Mouse (Mus musculus): ENCODE results near the gene Saxo1.

The Saxo1 gene

DNA sequence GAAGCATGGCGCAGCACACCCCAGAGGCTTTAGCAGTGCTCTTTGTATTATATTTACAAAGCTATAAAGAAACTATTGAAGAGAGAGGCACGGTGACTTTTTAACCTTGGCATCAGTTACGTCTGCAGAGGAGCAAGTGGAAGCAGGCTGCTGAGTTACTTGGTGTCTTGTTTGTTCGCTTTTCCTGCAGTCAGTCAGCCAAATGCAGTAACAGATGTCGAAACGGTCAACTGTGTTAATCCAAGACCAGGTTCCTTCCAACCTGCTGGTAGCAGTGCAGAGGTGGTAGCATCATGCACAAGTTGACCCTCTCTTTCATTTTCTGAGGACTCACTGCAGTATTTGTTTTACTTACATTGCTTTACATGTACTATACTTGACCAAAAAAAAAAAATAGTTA lies 135.5 kb downstream of the Saxo1 start:
- CTCF ChIA-PET = no interaction called here

GRCm38 (mm10) chr4:86416401-86417025 lies 141.6 kb downstream of the Saxo1 start:
- CTCF ChIA-PET = no interaction called here

DNA sequence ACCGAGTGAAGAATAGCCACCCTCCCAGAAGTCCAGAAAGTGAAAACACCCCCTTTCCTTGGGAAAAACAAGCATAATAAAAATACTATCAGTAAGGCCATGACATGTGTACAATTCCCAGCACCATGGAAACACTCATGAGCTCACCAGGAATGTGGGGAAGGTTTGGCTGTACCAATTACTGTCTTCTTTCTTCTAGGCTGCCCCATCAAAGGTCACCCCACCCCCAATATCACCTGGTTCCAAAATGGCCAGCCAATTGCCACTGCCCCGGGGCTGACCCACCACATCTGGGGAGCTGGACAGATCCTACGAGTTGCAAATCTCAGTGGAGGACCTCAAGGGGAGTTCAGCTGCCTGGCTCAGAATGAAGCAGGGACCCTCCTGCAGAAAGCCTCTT lies 144.7 kb downstream of the Saxo1 start:
- CTCF ChIA-PET = no interaction called here

DNA sequence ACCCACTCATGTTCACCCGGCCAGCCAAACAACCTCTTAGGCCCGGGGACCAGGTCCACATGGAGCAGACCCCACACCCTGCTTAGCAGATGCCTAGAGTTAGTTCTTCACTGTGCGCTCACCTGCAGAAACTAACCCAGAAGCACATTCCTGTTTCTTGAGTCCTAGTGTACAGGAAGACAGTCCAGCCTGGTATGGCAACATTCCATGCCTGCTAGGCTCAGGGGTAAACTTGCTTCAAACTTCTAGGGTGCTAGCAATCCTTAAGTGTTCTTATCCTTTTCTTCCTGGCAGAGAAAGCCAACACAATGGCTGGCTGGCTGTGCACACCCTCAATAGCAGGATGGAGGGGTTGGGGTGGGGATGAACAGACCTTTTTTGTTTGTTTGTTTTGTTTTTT lies 147.2 kb downstream of the Saxo1 start:
- CTCF ChIA-PET = no interaction called here

GRCm38 (mm10) chr4:86408421-86408820 lies 149.7 kb downstream of the Saxo1 start:
- CTCF ChIA-PET = no interaction called here

DNA sequence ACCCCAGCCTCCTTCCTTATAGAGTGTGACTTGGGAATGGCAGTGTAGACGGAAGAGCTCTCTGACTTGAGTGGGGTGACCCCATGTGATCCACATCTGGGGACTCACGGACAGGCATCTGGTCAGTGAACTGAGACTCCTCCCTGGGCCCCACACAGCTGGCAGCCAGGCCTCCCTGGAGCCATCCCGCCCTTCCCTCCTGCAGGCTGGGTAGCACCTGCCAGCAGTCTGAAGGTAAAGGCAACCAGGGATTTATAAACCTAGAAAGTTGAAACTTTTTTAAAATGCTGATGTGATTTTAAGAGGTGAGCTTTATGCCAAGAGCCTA lies 151.0 kb downstream of the Saxo1 start:
- CTCF ChIA-PET = no interaction called here

GRCm38 (mm10) chr4:86406501-86407199 lies 151.5 kb downstream of the Saxo1 start:
- CTCF ChIA-PET = no interaction called here

- CTCF ChIA-PET = no interaction called here
Observed at GRCm38 (mm10) chr4:86401116-86401515, 157.0 kb downstream of the Saxo1 start.

GRCm38 (mm10) chr4:86397470-86397869 lies 160.7 kb downstream of the Saxo1 start:
- CTCF ChIA-PET = no interaction called here

DNA sequence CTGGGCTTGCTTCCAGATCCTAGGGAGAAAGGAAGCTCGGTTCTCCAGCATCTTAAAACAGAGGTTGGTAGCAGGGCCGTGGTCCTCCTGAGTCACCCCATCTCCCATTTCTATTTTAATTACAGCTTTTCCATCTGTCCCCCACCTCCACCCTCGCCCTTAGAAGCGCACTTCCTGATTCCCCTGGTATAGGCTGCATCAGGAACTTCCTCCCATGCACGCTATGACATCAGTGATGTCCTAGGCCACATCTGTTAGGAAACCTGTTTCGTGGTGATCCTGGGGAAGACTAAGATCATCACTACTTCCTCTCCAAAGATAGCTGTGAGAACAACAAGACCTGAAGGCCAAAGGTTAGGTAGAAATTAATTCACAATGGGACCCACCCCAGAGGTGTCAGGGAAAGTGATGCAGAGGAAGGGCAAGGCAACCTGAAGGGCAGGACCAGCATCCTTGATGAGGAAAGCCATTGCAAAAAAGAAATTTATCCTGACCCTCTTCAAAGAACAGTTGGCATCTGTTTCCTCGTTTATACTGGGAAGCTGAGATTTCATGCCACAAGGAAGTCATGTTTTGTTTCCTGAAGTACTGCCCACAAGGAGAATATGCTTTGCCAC lies 161.3 kb downstream of the Saxo1 start:
- CTCF ChIA-PET = no interaction called here

DNA sequence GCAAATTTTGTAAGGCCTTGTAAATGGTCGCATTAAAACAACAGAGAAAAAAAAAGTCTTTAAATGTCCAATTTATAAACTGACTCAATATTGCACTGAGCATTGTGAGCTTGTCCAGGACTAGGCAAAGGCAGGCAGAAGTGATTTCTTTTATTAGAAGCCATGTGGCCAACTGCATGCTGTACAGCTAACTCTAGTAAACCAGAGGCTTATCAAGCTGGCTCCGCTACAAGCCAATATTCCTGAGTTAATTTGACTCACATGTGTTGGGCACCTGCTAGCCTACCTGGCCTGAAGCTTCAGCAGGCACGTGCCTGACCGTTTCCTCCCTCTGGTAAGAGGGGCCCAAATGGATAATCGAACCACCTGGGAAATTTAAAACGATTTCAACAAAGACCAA lies 162.5 kb downstream of the Saxo1 start:
- CTCF ChIA-PET = no interaction called here
